Mouse (Mus musculus) layer of hippocampus, postnatal 25 days (tissue): ENCODE results near the gene Sh2d3c. TPM values are rescaled to one million over a fixed set of nuclear protein-coding genes. Genes with fewer than 3 reads are reported as not detected.
A peak's percentile ranks its signal among the peaks of the same experiment; 100 is the strongest.

ENCODE experiments used
- DNase-seq, 2 experiments: peaks; one replicate each; pipeline ENCODE4 v3.0.0; 2022; ENCODE audit warnings: mixed read lengths in 2 of 2, low spot score in 1 of 2; ENCODE audit errors: extremely low spot score in 1 of 2
- microRNA-seq, 2 experiments: library from miRNA; unstranded; fragments of <30 nt; microRNA quantifications; one replicate each; pipeline ENCODE4 v1.2.0; 2021
- total RNA-seq, 2 experiments: library from RNA; stranded (reverse); gene quantifications; 2 replicates each; pipeline ENCODE4 v1.2.3; 2021

The Sh2d3c gene
- total RNA-seq, 2 experiments from 2014 or later = 22.8 to 23.9 TPM

DNA sequence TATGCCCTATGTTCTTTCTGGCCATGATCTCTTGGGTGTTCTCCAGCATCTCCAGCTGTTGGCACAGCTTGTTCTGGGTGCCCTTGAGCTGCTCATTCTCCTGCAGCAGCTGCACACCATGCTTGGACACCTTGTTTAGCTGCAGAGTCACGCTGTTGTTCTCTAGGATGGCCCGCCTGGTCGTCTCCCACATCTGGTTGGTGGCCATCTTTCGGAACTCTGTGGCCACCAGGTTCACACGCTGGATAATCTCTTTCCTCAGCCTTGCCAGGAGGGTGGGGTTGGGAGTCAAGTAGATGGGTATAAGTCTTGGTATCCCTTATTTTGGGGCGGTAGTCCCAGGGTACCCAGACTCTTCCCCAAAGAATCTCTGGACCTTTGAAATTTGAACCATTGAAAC, 58.9 kb downstream of the Sh2d3c start:
- no peak for DNase-seq

DNA sequence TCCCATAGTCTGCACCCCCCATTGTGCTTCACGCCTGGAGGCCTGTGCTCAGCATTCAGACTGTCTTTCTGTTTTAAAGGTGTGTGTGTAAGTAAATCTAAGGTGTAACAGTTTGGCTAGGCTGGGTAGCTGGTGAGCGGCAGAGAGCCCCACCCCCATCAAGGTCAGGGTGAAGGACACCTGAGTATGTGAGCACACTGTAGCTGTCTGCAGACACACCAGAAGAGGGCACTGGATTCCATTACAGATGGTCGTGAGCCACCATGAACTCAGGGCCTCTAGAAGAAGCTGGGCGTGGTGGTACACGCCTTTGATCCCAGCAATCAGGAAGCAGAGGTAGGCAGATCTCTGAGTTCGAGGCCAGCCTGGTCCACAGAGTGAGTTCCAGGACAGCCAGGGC, 60.9 kb downstream of the Sh2d3c start:
- no peak for DNase-seq

DNA sequence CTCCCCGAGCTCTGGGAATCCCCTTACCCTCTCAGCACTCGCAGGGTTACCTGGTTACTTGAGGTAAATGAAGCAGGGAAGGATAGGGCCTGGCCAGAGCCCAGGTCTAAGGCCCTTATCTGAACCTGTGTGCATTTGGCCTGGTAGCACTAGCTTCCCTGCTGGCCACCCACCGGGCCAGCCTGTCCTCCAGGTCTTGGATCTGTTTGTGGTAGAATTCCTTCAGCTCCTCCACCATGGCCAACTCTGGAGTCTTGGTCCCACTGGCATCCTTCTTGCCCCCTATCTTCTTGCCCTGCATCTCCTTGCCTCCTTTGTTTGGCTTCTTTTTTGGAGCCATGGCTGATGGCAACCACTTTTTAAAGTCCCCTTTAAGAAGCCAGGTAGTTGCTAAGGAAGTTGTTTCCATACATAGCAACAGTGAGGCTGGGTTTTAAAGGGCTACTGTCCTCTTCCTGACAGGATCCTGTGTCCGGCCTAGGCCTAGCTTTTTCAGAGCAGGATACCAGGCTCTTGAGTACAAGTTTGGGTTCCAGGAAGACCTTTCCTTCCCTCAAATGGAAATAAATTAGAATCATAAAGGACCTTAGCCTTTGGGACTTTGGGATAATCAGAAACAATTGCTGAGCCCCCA, 63.3 kb downstream of the Sh2d3c start, which contains the start of gene Cfap157:
Cfap157 (minus strand) TSS at position 381 of the 634 bp plus-strand sequence.
- DNase-seq = no peak

DNA sequence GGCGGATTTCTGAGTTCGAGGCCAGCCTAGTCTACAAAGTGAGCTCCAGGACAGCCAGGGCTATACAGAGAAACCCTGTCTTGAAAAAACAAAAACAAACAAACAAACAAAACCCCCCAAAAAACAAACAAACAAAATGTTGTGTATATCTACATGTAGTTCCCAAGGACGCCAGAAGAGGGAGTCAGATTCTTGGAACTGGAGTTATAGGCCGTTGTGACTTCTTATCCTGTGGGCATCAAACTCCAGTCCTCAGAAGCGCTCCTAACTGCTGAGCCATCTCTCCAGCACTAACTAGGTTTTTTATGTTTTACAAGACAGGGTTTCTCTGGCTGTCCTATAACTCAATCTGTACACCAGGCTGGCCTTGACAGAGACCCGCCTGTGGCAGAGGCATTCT, 66.3 kb downstream of the Sh2d3c start:
- DNase-seq = peak in 1 of 2 experiments; percentile 31

DNA sequence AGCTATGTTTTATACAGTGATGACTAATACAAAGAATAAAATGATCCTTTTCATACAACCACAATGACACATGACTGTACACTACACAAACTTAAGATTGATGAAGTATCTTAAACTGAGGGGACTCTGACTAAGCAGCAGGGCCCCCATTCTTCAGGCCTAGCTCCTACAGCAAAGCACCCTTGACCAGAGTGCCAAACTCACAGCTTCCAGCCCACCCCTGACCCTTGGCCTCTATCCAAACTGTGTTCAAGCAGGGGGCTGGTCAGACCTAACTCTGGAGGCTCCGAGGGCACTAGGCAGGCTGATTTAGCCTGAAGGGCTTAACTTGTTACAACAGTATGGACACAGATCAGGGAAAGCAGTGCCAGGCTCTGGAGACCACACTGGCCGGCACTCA, 67.7 kb downstream of the Sh2d3c start:
- DNase-seq = no peak

DNA sequence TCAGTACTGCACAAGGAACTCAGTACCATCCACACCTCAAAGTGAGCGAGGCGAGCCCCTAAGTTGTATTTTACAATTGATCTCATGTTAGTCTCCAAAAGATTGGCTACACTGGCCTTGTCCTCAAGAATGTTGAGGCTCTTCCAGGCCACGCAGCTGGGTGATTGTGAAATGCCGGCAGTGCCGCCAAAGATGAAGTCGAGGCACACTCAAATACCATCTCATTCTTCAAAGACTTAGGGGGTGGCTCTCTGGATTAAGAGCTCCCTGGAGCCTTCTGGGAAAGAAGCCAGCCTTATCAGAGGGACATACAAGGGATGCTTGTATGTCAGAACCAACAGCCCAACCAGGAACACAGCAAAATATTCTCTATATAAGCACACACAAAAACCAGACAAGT, 70.4 kb downstream of the Sh2d3c start:
- no peak for DNase-seq

DNA sequence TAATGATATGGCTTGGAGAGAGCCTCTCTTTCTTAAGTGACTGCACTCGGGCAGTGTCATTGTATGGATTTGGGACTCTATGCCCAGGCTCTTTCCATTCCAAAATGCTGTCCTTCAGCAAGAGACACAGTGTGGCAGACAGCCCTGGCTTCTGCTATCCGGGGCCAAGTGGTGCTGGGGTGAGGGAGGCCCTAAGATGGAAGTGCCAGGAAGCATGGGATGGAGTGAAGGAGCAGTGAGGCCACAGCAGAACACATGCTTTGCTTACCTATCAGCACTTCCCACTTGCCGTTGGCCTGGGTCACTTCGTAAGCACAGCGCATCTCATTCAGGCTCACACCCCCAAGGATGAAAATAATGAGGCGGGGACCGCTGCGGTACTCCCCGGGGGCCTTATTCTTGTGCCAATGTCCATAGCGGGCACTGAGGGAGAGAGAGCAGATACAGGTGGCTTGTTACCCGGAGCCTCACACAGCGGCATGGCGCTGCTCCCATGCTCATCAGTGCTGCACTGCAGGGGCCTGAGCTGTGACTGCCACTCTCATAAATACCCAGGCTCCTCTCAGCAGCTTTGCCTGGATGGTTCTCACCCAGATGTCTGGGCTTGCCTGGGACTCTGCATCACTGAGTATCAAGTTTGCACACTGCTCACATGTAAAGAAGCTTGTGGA, 75.0 kb downstream of the Sh2d3c start:
- no peak for DNase-seq

DNA sequence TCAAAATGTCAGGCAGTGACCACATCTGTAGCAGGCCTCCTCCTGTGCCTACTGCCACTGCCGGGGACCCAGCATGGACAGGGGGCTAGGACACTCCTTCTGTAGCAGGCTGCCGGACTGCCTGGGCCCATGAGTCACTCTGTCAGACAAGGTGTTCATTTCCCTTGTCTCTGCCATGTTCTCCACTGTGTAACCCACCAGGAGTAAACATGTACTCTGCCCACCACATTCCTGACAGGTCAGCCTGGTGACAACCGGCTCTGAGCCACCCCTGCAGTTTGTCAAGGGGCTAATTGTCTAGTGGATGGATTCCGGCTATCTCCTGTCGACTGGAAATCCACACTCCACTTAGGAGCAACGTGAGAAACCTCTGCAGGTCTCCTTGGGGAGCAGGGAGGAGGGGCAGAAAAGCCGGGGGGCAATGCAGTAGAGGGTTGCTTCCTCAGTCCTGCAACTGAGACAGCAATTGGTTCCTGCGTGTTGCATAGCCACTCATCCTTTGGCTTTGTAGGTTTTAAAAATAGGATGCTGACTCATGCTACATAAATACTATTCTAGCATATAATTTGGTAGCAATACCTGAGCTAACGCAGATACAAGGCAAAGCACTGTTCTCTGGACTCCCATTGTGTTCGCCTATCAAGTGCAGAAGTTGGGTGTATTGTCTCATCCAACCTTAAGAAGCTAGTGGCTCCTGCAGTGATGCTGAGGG, 77.6 kb downstream of the Sh2d3c start:
- DNase-seq = no peak

Small RNAs within 50 kb of the gene (microRNA-seq; reads per million reads assigned to microRNA genes)
- gene Gm47291 (0 reads per million in 2 experiments), gene Mir2861 (0 reads per million in 2 experiments), gene Mir3960 (0 reads per million in 2 experiments), gene Mir8093 (1.00 to 1.5 reads per million in 2 experiments)

Other genes with a start within 250 kb of the Sh2d3c start
- gene Fam102a, start 185.7 kb upstream of the Sh2d3c start, total RNA-seq = 10 to 100 TPM; 70.2 to 75.2 TPM
- 10 to 100 TPM; 74.0 to 80.4 TPM for gene Dpm2, start 150.2 kb upstream of the Sh2d3c start, total RNA-seq
- gene Pip5kl1, start 146.3 kb upstream of the Sh2d3c start, total RNA-seq = 1 to 10 TPM; 4.0 to 4.1 TPM
- under 1 TPM in 1 of 2 experiments, not detected in 1; 0.33 TPM for gene 9430097D07Rik, start 145.4 kb upstream of the Sh2d3c start, total RNA-seq
- 10 to 100 TPM; 41.4 to 48.8 TPM for gene St6galnac4, start 134.0 kb upstream of the Sh2d3c start, total RNA-seq
- gene St6galnac6, start 121.3 kb upstream of the Sh2d3c start, total RNA-seq = 100 to 1,000 TPM; 105 to 124 TPM
- 100 to 1,000 TPM; 127 to 140 TPM for gene Ak1, start 99.3 kb upstream of the Sh2d3c start, total RNA-seq
- gene Eng, start 74.5 kb upstream of the Sh2d3c start, total RNA-seq = 10 to 100 TPM; 17.4 to 24.2 TPM
- gene Fpgs, start 16.9 kb upstream of the Sh2d3c start, total RNA-seq = 10 to 100 TPM in 1 of 2 experiments, 1 to 10 TPM in 1; 8.4 to 10.7 TPM
- gene Cdk9, start 8.0 kb upstream of the Sh2d3c start, total RNA-seq = 100 to 1,000 TPM in 1 of 2 experiments, 10 to 100 TPM in 1; 96.0 to 106 TPM
- 1 to 10 TPM; 1.1 to 1.3 TPM for gene 6330409D20Rik, start 20.0 kb downstream of the Sh2d3c start, total RNA-seq
- 10 to 100 TPM; 32.2 to 33.3 TPM for gene Tor2a, start 36.2 kb downstream of the Sh2d3c start, total RNA-seq
- gene Ttc16, start 54.6 kb downstream of the Sh2d3c start, total RNA-seq = under 1 TPM; 0.54 to 0.59 TPM
- 1 to 10 TPM; 5.9 to 7.9 TPM for gene Ptrh1, start 54.7 kb downstream of the Sh2d3c start, total RNA-seq
- gene Cfap157, start 63.4 kb downstream of the Sh2d3c start, total RNA-seq = 1 to 10 TPM in 1 of 2 experiments, under 1 TPM in 1; 0.49 to 1.3 TPM
- gene Stxbp1, start 126.2 kb downstream of the Sh2d3c start, total RNA-seq = 100 to 1,000 TPM; 596 to 606 TPM
- 10 to 100 TPM; 15.1 to 15.7 TPM for gene Fam129b, start 155.1 kb downstream of the Sh2d3c start, total RNA-seq
- gene Rpl12, start 240.5 kb downstream of the Sh2d3c start, total RNA-seq = 100 to 1,000 TPM; 101 to 110 TPM
- gene Lrsam1, start 240.6 kb downstream of the Sh2d3c start, total RNA-seq = 10 to 100 TPM; 35.6 to 36.1 TPM